Mouse (Mus musculus) brown adipose tissue, adult 24 weeks (tissue): ENCODE results near the gene Cbwd1. TPM values are rescaled to one million over a fixed set of nuclear protein-coding genes. Genes with fewer than 3 reads are reported as not detected.

Experiments
- H3K27ac ChIP-seq: fragments of 200-500 bp; replicated peaks from 2 replicates; pipeline ENCODE4 v1.5.1; 2012; ENCODE audit warnings: low read depth, mild to moderate bottlenecking, low read length
- H3K4me1 ChIP-seq: fragments of 200-500 bp; 2 replicates; pipeline ENCODE4 v1.6.1; 2012; ENCODE audit warnings: low read length, mixed read lengths; ENCODE audit not compliant: control insufficient read depth, insufficient read depth, insufficient read length
- H3K4me3 ChIP-seq: fragments of 200-500 bp; 2 replicates; pipeline ENCODE4 v1.5.1; 2012; ENCODE audit warnings: low read depth, mild to moderate bottlenecking, low read length, moderate library complexity; ENCODE audit not compliant: insufficient read depth
- polyA plus RNA-seq: library from polyadenylated mRNA; stranded (reverse); fragments of >200 nt; gene quantifications from 2 replicates; pipeline ENCODE4 v1.2.4, GENCODE M21; 2012; ENCODE audit not compliant: missing spikeins, insufficient read depth, insufficient read length

Gene Cbwd1
- polyA plus RNA-seq = 20.7 and 23.3 TPM in 2 replicates

GRCm38 (mm10) chr19:24961172-24961962 lies at the start of gene Cbwd1:
TSS of gene Cbwd1 (minus strand) at chr19:24961610.
- H3K4me3 ChIP-seq = peak within 1 kb of the TSS; percentile 81

GRCm38 (mm10) chr19:25008509-25008908 lies 47.1 kb upstream of the Cbwd1 start:
- Histone ChIP-seq H3K4me3 (no peak overlapping the region), H3K27ac (no peak overlapping the region), H3K4me1 (no peaks in the 10 kb centered on the region)

More at GRCm38 (mm10) chr19:24961172-24961962, at the start of gene Cbwd1:
- H3K27ac ChIP-seq = no peak within 1 kb of the TSS
- no peaks in the 10 kb centered on the region for H3K4me1 ChIP-seq

- Histone ChIP-seq H3K4me1 (no peaks in the 10 kb centered on the region), H3K4me3 (no peak overlapping the region), H3K27ac (no peak overlapping the region)
Measured at GRCm38 (mm10) chr19:25006686-25007085, 45.3 kb upstream of the Cbwd1 start.

- H3K4me3 ChIP-seq = no peak overlapping the region
- no peak overlapping the region for H3K27ac ChIP-seq
- no peaks in the 10 kb centered on the region for H3K4me1 ChIP-seq
Measured at GRCm38 (mm10) chr19:25003810-25004209, 42.4 kb upstream of the Cbwd1 start.

- no peaks in the 10 kb centered on the region for H3K4me1 ChIP-seq
Measured at GRCm38 (mm10) chr19:25002828-25003227, 41.4 kb upstream of the Cbwd1 start.

GRCm38 (mm10) chr19:25002032-25002431 lies 40.6 kb upstream of the Cbwd1 start:
- H3K4me1 ChIP-seq = no peaks in the 10 kb centered on the region
- H3K27ac ChIP-seq = no peak overlapping the region; the same call in 1 of the 2 replicates
- H3K4me3 ChIP-seq = peak overlapping the region; percentile 21; the same call in 1 of the 2 replicates

More at GRCm38 (mm10) chr19:25002828-25003227, 41.4 kb upstream of the Cbwd1 start:
- H3K4me3 ChIP-seq = no peak overlapping the region
- no peak overlapping the region for H3K27ac ChIP-seq

- Histone ChIP-seq H3K4me1 (no peaks in the 10 kb centered on the region; the same call in 1 of the 2 replicates), H3K27ac (no peak overlapping the region), H3K4me3 (peak overlapping the region; percentile 80)
Measured at GRCm38 (mm10) chr19:25000153-25000552, 38.7 kb upstream of the Cbwd1 start.

- peak within 1 kb of the TSS; percentile 61 for H3K27ac ChIP-seq
- H3K4me1 ChIP-seq = no peaks in the 10 kb centered on the region; the same call in 1 of the 2 replicates
- H3K4me3 ChIP-seq = peak within 1 kb of the TSS; percentile 80
Measured at GRCm38 (mm10) chr19:24999201-24999886, 37.9 kb upstream of the Cbwd1 start, which contains the start of gene Dock8. TSS of gene Dock8 (plus strand) at chr19:24999534.

- Histone ChIP-seq H3K27ac (no peak overlapping the region), H3K4me3 (no peak overlapping the region), H3K4me1 (no peaks in the 10 kb centered on the region; the same call in 1 of the 2 replicates)
Measured at GRCm38 (mm10) chr19:24998561-24998960, 37.2 kb upstream of the Cbwd1 start.

- Histone ChIP-seq H3K4me3 (no peak overlapping the region), H3K27ac (no peak overlapping the region), H3K4me1 (no peaks in the 10 kb centered on the region; the same call in 1 of the 2 replicates)
Measured at GRCm38 (mm10) chr19:24996815-24997704, 35.6 kb upstream of the Cbwd1 start.

GRCm38 (mm10) chr19:24994900-24995299 lies 33.5 kb upstream of the Cbwd1 start:
- Histone ChIP-seq H3K4me3 (no peak overlapping the region), H3K27ac (peak overlapping the region; percentile 20; the same call in 1 of the 2 replicates), H3K4me1 (no peaks in the 10 kb centered on the region; the same call in 1 of the 2 replicates)

GRCm38 (mm10) chr19:24993526-24993925 lies 32.1 kb upstream of the Cbwd1 start:
- H3K4me1 ChIP-seq = no peaks in the 10 kb centered on the region; the same call in 1 of the 2 replicates
- H3K27ac ChIP-seq = no peak overlapping the region
- no peak overlapping the region for H3K4me3 ChIP-seq

- peaks cover 5% of the 10 kb centered on the region; the same call in 1 of the 2 replicates for H3K4me1 ChIP-seq
- H3K27ac ChIP-seq = no peak overlapping the region
- H3K4me3 ChIP-seq = no peak overlapping the region
Measured at GRCm38 (mm10) chr19:24990138-24990822, 28.9 kb upstream of the Cbwd1 start.

GRCm38 (mm10) chr19:24988831-24989230 lies 27.4 kb upstream of the Cbwd1 start:
- Histone ChIP-seq H3K4me3 (no peak overlapping the region), H3K4me1 (peaks cover 5% of the 10 kb centered on the region; the same call in 1 of the 2 replicates), H3K27ac (peak overlapping the region; percentile 8; the same call in 1 of the 2 replicates)
